Mouse (Mus musculus) heart, postnatal 0 days (tissue): ENCODE measurements around the gene Degs1.

Experiments used
- CTCF ChIP-seq: IDR thresholded peaks from 2 replicates; pipeline ENCODE4 v1.5.1; 2016; ENCODE audit warnings: antibody characterized with exemption, control low read depth, low read depth
- EP300 ChIP-seq: IDR thresholded peaks from 2 replicates; pipeline ENCODE4 v1.6.1; 2016; ENCODE audit warnings: antibody characterized with exemption, low read depth

DNA sequence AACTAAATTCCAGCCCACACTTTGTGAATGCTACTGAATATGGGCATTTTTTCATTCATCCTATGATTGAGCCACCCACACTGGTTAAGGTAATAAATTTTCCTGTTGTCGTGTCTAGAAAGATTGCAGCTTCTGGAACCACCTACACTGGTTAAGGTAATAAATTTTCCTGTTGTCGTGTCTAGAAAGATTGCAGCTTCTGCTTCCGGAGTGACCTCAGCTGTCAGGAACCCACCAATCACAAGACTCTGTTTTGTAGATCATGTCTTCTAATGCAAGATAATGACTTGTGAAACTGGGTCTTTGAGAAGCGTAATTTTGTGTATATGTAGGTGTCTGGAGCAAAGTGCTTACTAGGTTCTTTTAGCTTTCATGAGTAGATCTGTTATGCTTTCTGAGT lies 47.4 kb downstream of the Degs1 start:
- no peak for TF ChIP-seq CTCF
- no peak for TF ChIP-seq EP300
